Mouse (Mus musculus) ES-E14 (cell line): ENCODE results near the gene Gm47969.

ENCODE experiments used
- CHD2 ChIP-seq: IDR thresholded peaks from 2 replicates; pipeline ENCODE4 v1.6.1; 2014; ENCODE audit warnings: mild to moderate bottlenecking, low read depth, low read length, inconsistent platforms
- HCFC1 ChIP-seq: IDR thresholded peaks from 2 replicates; pipeline ENCODE4 v1.6.1; 2012; ENCODE audit warnings: low read length, inconsistent platforms, borderline replicate concordance; ENCODE audit not compliant: insufficient read depth
- MAFK ChIP-seq: IDR thresholded peaks from 2 replicates; pipeline ENCODE4 v1.6.1; 2014; ENCODE audit warnings: mild to moderate bottlenecking, low read depth, low read length, inconsistent platforms; ENCODE audit not compliant: insufficient read depth
- ZC3H11A ChIP-seq: IDR thresholded peaks from 2 replicates; pipeline ENCODE4 v1.6.1; 2012; ENCODE audit warnings: low read depth, mild to moderate bottlenecking, inconsistent platforms, low read length, borderline replicate concordance
- ZNF384 ChIP-seq: IDR thresholded peaks from 2 replicates; pipeline ENCODE4 v1.6.1; 2012; ENCODE audit warnings: low read depth, low read length, inconsistent platforms

- TF ChIP-seq ZC3H11A = no peak
- no peak for TF ChIP-seq ZNF384
- no peak for TF ChIP-seq HCFC1
- TF ChIP-seq MAFK = no peak
- no peak for TF ChIP-seq CHD2
These were observed 28.2 kb upstream of the Gm47969 start for GRCm38 (mm10) chr1:83016556-83016955.
